Mouse (Mus musculus): Measurements from ENCODE around the gene Acbd3.

Gene Acbd3

DNA sequence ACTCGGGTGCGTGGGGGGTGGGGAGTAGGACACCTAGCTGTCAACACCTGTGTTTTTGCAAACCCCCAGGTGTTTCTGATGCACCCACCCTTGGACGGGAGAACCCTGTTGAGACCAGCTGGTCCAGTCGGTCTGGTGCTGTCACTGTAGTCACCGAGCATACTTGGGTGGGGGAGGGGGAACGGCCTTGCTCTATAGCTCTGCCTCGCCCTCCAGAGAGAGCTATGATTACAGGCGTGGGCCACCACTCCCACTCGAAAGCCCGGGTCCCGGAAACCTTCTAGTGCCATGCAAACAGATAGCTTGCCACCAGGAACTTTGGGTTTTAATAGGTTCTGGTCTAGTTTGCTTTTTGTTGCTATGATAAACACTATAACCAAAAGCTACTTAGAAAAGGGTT is 36.3 kb downstream of the Acbd3 start:
- no peak for DNase-seq (ENCODE audit: low spot score in 2 of 2)

DNA sequence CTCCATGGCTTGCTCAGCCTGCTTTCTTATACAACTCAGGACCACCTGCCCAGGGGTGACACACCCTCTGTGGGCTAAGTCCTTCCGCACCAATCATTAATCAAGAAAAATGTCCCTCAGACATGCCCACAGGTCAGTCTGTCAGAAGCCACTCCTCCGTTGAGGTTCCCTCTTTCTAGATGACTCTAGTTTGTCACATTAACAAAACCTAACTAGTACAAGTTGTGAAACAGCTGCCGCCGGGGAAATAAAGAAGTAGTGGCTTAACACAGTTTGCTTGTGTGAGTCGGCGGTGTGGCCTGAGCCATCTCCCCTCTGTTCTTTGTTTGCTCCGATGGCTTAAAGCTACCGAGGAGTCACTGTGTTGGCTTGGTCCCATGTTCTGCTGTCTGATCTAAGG is 36.8 kb downstream of the Acbd3 start:
- no peak for DNase-seq (ENCODE audit: low spot score in 2 of 2)

DNA sequence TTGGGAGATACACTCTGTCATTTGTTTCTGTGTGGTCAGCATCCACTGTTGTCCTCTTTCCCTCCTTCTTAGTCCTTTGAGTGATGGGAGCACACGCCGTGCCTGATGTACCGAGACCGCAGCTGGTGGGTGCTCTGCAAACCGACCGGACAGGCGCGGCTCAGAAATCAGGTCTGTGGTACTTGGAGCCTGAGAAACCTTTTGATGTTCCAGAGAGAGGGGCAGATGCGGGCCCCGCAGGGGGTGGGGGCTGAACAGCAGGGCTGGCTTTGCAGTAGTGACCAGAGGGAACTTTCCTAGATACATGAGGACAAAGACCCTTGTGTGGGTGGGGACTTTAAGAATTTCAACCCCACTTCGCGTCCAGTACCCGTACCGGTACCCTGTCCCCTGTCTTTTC is 37.5 kb downstream of the Acbd3 start:
- DNase-seq (ENCODE audit: low spot score in 2 of 2): no peak

DNA sequence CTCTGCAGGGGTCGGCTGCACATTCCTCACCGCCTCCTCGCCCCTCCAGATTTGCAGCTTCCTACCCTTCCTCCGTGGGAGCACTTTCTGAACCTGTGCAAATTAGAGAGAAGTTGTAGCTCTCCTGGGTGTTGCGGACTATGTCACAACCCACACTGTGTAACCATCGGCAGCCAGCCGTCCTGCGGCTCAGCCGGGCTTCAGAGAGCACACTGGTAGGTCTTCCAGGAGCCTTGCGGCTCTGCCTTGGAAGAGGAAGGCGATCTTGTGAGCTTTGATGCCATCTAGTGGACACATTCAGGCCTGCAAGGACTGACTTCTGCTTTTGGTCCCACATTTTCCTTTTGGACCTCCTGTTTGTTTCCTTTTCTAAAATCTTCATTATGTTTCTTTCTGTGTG is 38.0 kb downstream of the Acbd3 start:
- DNase-seq (ENCODE audit: low spot score in 2 of 2): peak; percentile 71 to 79

DNA sequence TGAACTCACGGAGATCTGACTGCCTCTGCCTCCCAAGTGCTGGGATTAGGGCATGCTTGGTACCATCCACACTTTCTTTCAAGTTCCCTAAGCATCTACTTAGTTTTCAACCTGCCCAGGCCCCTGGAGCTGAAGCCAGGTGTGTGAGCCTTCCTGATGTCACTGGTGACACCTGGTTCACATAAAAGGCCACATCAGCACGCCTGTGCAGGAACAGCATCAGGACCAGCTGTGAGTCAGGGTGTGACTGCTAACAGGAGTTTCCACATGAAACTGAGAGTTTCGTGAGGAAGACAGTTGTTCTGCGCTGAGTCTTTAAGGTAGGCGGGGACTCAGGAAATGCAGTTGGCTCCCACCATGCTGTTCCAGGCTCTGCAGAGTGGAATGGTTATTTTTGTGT is 39.5 kb downstream of the Acbd3 start:
- DNase-seq (ENCODE audit: low spot score in 2 of 2): no peak

DNA sequence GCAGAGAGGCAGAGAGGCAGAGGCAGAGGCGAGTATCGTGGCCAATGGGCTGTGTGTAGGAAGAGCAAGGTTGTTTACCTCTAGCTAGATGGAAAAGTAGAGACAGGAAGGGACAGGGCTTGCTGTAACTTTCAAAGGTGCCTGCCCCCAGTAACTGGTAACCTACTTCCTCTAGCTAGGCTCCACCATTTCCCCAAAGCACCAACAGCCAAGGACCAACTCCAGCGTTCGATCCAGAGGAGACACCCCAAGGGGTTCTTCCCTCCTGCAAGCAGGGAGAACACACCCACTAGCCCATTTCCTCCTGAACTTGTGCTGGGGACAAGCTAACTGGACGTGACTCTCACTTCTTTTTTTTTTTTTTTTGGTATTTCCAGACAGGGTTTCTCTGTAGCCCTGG is 40.7 kb downstream of the Acbd3 start:
- DNase-seq (ENCODE audit: low spot score in 2 of 2): no peak

DNA sequence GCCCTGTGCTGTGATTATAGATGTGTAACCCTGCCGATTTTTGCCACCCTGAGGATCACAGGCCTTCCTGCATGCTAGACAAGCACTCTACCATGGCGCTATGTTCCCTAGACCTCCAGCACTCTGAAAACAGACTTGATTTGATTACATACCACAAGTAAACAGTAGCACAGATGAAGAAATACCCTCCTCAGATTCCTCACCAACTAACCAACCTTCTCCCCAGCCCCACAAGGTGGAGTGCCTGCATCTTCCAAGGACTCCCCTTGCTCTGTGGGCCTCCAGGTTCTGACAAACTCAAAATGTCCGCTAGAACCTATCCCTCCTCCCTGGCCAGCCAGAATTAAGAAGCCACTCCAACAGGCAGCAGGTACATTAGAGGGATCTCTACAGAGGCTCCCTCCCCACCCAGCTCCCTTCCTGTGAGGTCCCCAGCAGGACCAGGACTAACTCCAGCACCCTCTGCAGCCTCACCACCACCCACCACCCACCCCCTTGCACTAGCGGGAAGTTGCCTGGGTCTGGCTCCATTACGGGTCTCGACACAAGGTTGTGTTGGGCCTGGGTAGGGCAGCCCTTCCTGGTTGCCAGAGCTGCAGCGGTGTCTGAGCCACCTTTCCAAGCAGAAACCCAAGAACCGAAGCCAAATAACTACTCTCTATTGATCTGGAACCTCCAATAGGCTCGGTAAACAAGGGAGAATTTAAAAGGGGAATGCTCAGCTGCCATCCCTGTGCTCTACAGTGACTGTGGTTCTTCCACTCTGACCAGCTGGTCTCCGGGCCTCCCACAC is 41.9 kb downstream of the Acbd3 start:
- DNase-seq (ENCODE audit: low spot score in 2 of 2): no peak

DNA sequence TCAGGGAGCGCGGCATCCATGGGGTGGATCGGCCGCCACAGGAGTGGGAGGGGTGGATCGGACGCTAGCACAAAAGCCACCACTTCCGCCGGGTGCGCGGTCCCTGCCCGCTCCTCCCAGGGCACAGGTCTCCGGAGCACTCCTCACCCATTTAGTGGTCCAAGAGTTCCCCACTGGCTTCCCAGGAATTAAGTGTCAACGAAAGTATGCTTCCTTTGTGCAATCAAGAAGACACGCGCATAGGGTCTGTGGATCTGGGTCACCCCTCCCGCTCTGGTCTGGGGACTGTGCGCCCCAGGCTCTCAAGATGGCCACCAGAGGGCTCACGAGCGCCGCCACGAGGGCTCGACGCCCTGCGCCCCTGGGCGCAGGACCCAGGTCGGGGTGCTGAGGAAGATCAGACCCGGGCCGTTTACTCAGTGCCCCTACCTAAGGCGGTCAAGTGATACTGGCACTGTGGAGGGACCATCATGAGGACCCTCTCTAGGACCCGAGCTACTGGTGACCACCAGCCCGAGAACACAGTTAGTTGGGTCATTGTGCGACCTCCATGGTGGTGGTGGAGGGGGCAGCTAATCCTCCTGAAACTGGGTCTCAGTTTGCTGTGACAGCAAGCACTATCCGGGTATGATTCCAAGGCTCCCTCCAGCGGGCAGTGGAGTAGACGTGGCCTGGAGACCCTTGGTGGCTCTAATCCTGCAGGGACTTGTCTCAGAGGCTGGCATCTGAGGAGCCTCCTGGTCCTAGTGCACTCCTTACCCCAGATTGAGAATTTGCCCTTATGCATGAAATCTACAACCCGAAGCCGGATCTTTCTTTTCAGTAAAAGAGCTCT is 42.7 kb downstream of the Acbd3 start:
- peak; percentile 14 to 23 for DNase-seq (ENCODE audit: low spot score in 2 of 2)

DNA sequence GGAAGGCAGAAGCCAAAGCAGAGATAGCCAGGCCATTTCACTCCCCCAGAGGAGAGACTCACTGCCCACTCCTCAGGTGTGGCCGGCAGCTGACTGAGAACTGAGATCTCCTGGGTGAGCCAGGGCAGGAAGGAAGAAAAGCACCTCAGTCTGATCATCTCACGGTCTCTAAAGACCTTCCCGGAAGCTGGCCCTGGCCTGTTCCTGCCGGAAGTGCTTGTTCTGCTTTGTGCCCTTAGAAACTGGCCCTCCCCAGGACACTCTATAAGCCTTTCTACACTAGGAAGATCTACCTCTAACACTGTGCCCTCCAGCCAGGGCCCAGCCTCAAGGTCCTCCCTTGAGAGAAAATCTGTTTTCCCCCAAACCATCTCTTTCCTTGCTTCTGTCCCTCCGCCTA is 45.5 kb downstream of the Acbd3 start:
- DNase-seq (ENCODE audit: low spot score in 2 of 2): no peak

DNA sequence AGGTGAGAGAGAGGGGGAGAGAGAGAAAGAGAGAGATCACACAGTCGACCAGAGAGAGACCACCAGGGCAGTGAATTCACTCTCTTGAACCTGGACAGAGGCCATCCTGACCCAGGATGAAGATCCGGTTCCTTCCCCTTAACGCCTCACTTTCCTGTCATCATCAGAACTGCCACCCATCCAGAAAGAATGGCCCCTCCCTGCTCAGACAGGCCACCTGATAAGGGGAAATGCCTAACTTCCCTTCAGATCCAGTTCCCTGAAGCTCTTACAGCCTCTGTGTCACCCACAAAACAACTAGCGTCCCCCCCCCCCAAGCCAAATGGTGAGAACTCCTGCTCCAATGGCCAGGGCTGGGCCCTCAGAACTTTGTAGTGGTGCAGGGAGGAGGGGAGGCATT is 45.9 kb downstream of the Acbd3 start:
- DNase-seq (ENCODE audit: low spot score in 2 of 2): no peak

DNA sequence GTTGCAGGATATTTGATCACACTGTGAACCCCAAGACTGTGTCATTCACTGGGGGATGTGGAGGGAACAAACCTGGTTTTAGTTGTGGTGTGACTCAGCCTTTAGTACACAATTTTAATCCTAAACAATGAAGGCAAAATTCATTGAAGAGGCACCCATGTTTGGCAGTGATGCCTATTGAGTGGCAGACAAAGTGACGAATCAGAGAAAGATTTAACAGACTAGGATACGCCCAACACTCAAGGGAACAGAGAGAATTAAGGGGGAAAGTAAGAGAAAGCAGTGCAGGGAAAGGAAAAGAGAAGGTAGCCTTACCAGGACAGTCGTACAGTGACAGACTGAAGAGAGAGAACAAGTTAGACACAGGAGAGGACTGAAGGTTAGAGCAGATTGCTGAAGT is 46.4 kb downstream of the Acbd3 start:
- DNase-seq (ENCODE audit: low spot score in 2 of 2): no peak

DNA sequence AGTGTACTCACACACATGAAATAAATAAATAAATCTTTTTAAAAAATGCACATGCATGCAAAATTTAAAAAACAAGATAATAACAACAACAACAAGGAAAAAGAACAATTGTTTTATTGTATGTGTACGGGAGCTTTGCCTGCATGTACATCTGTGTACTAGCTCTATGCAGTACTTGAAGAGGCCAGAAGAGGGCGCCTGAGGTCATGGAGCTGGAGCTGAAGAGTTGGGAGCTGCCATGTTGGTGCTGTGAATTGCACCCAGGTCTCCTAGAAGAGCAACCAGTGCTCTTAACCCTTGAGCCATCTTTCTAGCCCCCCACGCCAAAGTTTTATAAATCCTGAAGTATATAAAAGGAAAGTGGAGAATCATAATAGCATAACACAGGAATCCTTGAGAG is 48.8 kb downstream of the Acbd3 start:
- DNase-seq (ENCODE audit: low spot score in 2 of 2): no peak

DNA sequence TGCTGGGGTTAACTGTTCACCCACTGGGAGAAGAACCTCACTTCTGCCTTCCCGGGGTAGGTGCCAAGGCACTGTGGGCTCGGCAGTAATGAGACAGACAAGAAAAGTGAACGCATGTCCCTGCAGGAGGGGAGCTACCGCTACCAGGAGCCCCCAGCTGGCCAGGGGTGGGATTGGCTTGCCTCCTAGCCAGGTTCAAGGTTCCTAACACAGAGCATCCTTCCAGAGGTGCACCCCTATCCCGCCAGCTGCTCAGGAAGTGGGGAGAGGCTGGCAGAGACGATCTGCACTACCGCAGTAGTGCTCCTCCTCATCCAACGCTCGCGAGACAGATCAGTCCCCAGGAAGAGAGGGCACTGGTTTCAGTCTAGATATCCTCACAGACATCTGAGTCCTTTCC is 49.5 kb downstream of the Acbd3 start:
- DNase-seq (ENCODE audit: low spot score in 2 of 2): no peak

DNA sequence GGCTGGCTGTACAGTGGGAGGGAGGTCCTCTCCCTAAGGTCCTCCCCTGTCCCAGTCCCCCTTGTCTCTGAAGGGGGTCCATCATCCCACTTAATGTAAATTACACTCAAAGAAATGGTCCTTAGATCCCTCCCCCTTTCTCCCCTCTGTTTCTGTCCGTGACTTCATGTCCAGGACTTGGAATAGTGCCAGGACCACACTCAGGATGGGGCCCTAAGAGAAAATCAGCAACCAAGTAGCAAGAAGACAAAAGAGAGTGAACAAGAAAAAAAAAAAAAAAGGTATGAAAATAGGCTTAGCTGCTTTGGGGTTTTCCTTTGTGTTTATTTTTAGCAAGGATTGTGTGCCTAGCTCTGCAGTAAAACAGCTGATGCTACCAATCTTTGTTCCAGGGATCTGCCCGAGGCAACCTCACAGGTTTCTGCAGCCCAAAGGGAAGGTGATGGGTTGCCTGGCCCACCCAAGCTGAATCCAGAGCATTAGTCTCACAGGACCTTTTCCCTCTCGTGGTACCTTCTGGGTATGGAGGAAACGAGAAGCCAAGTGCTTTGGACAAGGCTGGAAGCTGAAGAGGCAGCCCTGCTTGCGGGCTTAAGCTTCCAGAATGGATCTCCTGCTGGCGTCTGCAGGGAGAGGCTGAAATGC is 50.1 kb downstream of the Acbd3 start:
- DNase-seq (ENCODE audit: low spot score in 2 of 2): no peak

DNA sequence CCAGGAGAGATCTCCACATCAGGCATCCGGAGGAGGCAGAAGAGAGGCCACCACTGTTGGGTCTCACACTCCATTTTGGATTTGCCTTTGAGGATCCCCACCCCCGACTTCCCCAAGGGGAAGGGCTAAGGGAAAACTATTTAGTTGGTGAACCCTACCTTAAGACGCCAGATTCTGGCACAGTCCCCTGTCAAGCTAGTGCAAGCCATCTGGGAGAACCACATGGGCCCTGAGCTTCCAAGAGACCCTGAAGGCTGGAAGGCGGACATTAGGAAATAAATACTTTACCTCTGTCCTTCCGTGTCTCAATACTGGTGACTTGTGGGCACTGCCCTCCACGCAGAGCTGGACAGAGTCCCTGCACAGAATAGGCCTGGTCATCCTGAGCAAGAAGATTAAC is 50.7 kb downstream of the Acbd3 start:
- DNase-seq (ENCODE audit: low spot score in 2 of 2): no peak

DNA sequence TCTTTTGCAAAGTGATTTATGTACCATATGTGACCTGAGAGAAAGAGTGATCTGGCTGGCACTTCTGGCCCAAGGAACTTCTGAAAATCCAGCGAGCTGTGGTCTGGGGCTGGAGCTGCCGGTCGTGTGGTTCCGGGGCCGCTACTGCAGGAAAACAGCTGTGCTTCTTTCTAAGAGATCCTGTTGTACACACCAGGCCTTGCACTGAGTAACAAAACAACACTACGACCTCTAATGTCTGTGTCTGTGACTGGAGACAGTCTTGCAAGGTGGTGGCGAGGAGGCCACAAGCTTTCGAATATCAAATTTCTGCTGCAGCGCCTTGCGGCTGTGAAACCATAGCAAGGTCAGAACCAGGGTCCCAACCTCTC is 51.4 kb downstream of the Acbd3 start:
- no peak for DNase-seq (ENCODE audit: low spot score in 2 of 2)

DNA sequence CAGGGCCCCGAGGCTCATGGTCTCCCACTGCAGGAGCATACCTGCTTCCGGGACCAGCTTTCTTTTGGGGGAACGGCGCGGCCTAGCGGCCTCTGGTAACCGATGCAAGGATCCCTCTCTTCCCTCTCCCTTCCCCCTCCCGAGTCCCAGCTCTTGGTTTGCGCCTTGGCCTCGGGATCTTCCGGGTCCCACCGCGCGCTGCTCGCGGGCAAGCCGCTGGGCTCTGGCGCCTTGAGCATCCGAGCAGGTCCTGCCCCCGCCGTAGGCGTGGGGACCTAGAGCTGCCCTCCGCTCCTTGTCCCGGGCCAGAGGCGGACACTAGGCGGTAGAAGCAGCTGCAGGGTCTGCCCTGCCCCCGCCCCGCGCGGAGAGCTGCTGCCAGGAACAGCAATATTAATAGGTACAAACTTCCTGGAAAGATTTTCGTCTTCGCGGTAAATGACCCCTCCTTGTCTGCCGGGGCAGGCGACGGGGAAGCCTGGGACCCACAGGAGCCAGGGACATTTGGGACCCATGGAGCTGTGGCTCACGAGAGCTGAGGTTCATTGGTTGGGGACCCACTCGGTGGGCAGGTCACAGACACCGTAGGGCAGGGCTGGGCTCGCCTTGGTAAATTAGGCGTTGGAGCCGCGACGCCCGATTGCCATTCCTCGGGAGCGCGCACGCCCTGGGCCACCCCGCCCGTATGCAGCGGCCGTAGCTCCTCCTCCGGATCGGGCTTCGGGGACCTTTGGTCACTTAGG is 52.0 kb downstream of the Acbd3 start:
- DNase-seq (ENCODE audit: low spot score in 2 of 2): peak; percentile 64 to 71

DNA sequence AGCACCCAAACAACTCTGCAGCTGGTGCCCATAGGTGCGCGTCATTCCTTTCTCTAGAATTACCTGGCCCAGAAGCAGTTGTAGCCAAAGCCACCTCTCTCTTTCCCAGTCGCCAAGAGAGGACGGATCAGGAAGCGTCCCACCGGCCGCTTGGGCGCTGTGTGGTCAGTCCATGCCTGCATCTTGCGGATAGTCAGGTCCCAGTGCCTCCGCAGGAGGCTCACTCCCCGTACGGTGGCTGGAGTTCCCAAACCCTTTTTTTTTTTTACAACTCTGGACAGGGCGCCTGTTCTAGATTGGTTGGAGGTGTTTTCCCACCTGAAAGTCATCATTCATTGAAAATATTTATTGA is 52.5 kb downstream of the Acbd3 start:
- no peak for DNase-seq (ENCODE audit: low spot score in 2 of 2)

DNA sequence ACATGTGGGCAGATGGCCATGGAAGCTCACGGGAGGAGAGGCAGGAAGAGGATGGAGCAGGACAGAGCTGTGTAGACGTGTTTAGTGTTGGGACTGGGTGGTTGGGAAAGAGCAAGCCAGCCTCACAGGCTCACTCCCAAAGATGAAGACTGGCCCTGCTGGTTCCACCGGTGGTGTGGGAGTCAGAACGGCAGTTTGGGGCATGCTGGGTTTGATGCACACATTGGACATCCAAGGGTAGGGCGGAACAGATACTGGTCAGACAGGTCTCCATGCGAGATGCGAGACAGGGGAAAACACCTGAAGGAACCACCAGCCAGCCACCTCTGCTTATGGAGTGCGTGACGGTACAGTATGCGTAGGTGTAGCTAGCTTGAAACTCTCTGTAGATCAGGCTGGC is 53.1 kb downstream of the Acbd3 start:
- no peak for DNase-seq (ENCODE audit: low spot score in 2 of 2)

DNA sequence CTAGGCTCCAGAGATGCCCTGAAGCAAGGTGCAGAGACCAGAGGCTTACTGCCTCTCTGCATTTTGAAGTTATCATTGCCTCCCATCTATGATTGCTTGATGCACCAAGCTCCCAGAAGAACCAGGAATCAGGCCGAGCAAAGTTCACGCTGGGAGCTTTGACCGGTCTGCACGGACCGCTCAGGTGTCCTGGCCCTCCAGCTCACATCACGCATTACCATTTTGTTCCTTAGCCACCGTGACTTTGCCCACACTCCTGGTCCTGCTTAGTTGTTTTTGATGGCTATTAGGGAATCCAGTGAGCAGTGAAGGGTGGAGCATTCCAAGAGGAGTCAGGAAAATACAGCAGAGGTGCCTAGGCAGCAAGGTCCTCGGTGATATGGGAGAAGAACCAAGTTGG is 54.4 kb downstream of the Acbd3 start:
- no peak for DNase-seq (ENCODE audit: low spot score in 2 of 2)

DNA sequence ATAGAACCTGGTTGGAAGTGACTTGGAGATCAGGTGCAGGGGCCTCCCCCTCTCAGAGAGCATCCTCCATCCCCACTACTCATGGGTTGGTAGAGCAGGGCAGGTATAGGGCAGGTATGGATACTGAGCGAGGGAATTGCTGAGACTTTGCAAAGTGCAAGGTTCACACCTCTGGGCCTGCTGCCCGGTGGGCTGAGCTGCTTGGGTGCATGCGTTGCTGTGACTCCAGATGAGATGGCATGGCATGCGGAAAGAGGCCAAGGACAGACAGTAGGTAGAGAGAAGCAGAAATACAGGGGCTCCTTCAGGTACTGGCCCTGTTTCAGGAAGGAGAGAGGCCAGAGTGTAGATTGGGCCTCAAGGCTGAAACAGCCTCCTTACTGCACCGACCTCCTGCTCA is 55.4 kb downstream of the Acbd3 start:
- no peak for DNase-seq (ENCODE audit: low spot score in 2 of 2)

DNA sequence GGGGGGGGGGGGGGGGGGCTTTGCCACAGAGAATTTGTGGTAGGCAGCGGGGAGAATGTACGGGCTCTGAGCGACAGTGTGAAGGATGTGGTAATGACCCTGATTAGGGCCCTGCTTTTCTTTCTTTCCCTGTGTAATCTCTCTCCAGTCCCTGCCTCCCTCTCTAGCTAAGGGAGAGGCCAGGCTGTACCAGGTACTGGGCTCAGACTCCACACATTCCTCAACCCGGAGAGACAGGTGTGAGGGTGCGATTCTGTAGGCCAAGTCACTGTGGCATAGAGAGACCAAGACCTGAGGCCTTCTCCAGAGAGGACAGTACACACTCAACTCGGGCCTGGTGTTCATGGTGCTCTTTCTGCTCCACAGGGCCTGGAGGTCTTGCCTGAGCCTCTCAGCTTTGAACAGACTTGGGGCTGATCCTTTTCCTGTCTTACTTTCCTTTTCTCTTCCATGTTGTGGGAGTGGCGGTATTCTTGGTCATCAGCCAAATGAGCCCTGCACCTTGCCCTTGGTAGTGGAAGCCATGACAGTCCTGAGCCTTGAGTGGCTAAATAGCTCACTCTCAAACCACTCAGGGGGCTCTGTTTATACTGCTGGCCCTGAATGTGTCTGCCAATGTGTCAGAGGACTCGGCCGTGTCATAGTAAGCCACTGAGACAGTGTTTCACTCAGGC is 57.2 kb downstream of the Acbd3 start:
- no peak for DNase-seq (ENCODE audit: low spot score in 2 of 2)
